Mouse (Mus musculus) lung, postnatal 0 days (tissue): ENCODE data around the gene Mmp17. TPM values are rescaled to one million over a fixed set of nuclear protein-coding genes. Genes with fewer than 3 reads are reported as not detected.

Experiments used
- ATAC-seq: fragments of 200-750 bp; cut with Nextera tagmentation; 2 replicates; pipeline ENCODE4 v1.8.0; 2017; ENCODE audit warnings: moderate library complexity
- DNase-seq: peaks from one replicate; pipeline ENCODE4 v3.0.0-alpha.2; 2016; ENCODE audit warnings: low spot score
- H3K27ac ChIP-seq: fragments of 300-500 bp; sonication (generic); 2 replicates; pipeline ENCODE4 v1.5.1; 2014; ENCODE audit warnings: antibody characterized with exemption, mild to moderate bottlenecking, low read length, mixed read lengths
- H3K27me3 ChIP-seq: fragments of 300-500 bp; sonication (generic); replicated peaks from 2 replicates; pipeline ENCODE4 v1.6.1; 2014; ENCODE audit warnings: low read length, mixed read lengths; ENCODE audit not compliant: insufficient read depth
- H3K36me3 ChIP-seq: fragments of 300-500 bp; sonication (generic); 2 replicates; pipeline ENCODE4 v1.6.1; 2014; ENCODE audit warnings: low read length, mixed read lengths; ENCODE audit not compliant: insufficient read depth
- H3K4me1 ChIP-seq: fragments of 300-500 bp; sonication (generic); 2 replicates; pipeline ENCODE4 v1.6.1; 2014; ENCODE audit warnings: antibody characterized with exemption, low read depth, low read length, mixed read lengths; ENCODE audit not compliant: insufficient read depth
- H3K4me2 ChIP-seq: fragments of 300-500 bp; sonication (generic); replicated peaks from 2 replicates; pipeline ENCODE4 v1.6.1; 2014; ENCODE audit warnings: low read depth, mild to moderate bottlenecking, low read length, moderate library complexity, mixed read lengths
- H3K4me3 ChIP-seq: fragments of 300-500 bp; sonication (generic); 2 replicates; pipeline ENCODE4 v1.5.1; 2014; ENCODE audit warnings: low read depth, low read length
- H3K9ac ChIP-seq: fragments of 300-500 bp; sonication (generic); replicated peaks from 2 replicates; pipeline ENCODE4 v1.6.1; 2014; ENCODE audit warnings: low read depth, mild to moderate bottlenecking
- H3K9me3 ChIP-seq: fragments of 300-500 bp; sonication (generic); 2 replicates; pipeline ENCODE4 v1.6.1; 2016; ENCODE audit warnings: low read length, mixed read lengths
- CTCF ChIP-seq: IDR thresholded peaks from 2 replicates; pipeline ENCODE4 v1.5.1; 2016; ENCODE audit warnings: antibody characterized with exemption, mild to moderate bottlenecking
- EP300 ChIP-seq: IDR thresholded peaks from 2 replicates; pipeline ENCODE4 v1.6.1; 2016; ENCODE audit warnings: antibody characterized with exemption, mild to moderate bottlenecking, control low read depth
- WGBS: fragments of 180-500 bp; shearing (Covaris S2); extraction: QIAGEN DNeasy Blood & Tissue Kit; methylation state at CpG from one replicate; pipeline ENCODE4 v1.1.7; 2014; 5-methylcytosine and 5-hydroxymethylcytosine counted together
- polyA plus RNA-seq: library from polyadenylated mRNA; unstranded; fragments of >200 nt; fragmentation: Nextera tagmentation; extraction: Ambion mirVana; gene quantifications from 2 replicates; pipeline ENCODE4 v1.2.1, GENCODE M21; 2015

Mmp17 gene
- polyA plus RNA-seq, 1 experiment from 2014 or later: 0.31 TPM

- 59% methylated on average over 9 of the region's 9 CpGs for WGBS
- Histone ChIP-seq H3K9me3 (no peaks in the 10 kb centered on the region), H3K27ac (no peak overlapping the region), H3K4me3 (no peak overlapping the region), H3K4me1 (no peaks in the 10 kb centered on the region), H3K4me2 (no peak overlapping the region), H3K36me3 (peaks cover 50% of the 10 kb centered on the region; the same call in 1 of the 2 replicates), H3K9ac (no peak overlapping the region), H3K27me3 (no peaks in the 10 kb centered on the region)
- ATAC-seq (no peak), DNase-seq (peak; percentile 23)
- TF ChIP-seq CTCF (no peak), EP300 (no peak)
These were observed 38.2 kb upstream of the Mmp17 start for GRCm38 (mm10) chr5:129545787-129546186.

- Histone ChIP-seq H3K4me1 (no peaks in the 10 kb centered on the region), H3K27ac (no peak overlapping the region), H3K4me3 (no peak overlapping the region), H3K9me3 (no peaks in the 10 kb centered on the region), H3K4me2 (no peak overlapping the region), H3K9ac (no peak overlapping the region), H3K27me3 (no peaks in the 10 kb centered on the region), H3K36me3 (peaks cover 59% of the 10 kb centered on the region)
- DNase-seq (no peak), ATAC-seq (no peak)
- TF ChIP-seq CTCF: no peak
- 93% methylated on average over 12 of the region's 12 CpGs for WGBS
These were observed 34.3 kb upstream of the Mmp17 start for GRCm38 (mm10) chr5:129549716-129550115.

- Histone ChIP-seq H3K9ac (no peak overlapping the region), H3K4me2 (no peak overlapping the region), H3K27me3 (no peaks in the 10 kb centered on the region), H3K9me3 (no peaks in the 10 kb centered on the region), H3K4me3 (no peak overlapping the region), H3K4me1 (no peaks in the 10 kb centered on the region), H3K27ac (no peak overlapping the region), H3K36me3 (peaks cover 57% of the 10 kb centered on the region)
- ATAC-seq (no peak), DNase-seq (no peak)
- TF ChIP-seq CTCF (no peak), EP300 (no peak)
- WGBS: 97% methylated on average over 6 of the region's 6 CpGs
These were observed 33.2 kb upstream of the Mmp17 start for GRCm38 (mm10) chr5:129550790-129551189.

- DNase-seq (no peak), ATAC-seq (no peak)
- H3K27me3 ChIP-seq: no peaks in the 10 kb centered on the region
- no peak overlapping the region for H3K9ac ChIP-seq
- H3K27ac ChIP-seq: no peak overlapping the region
- no peaks in the 10 kb centered on the region for H3K4me1 ChIP-seq
- 98% methylated on average over 2 of the region's 2 CpGs for whole genome bisulfite sequencing
- H3K9me3 ChIP-seq: no peaks in the 10 kb centered on the region
- no peak overlapping the region for H3K4me2 ChIP-seq
- TF ChIP-seq CTCF (no peak), EP300 (no peak)
- no peak overlapping the region for H3K4me3 ChIP-seq
- H3K36me3 ChIP-seq: peaks cover 64% of the 10 kb centered on the region
These were observed 32.0 kb upstream of the Mmp17 start for GRCm38 (mm10) chr5:129551991-129552390.

GRCm38 (mm10) chr5:129553642-129554041 lies 30.3 kb upstream of the Mmp17 start:
- Histone ChIP-seq H3K36me3 (peaks cover 55% of the 10 kb centered on the region), H3K9ac (no peak overlapping the region), H3K4me3 (no peak overlapping the region), H3K4me2 (no peak overlapping the region), H3K9me3 (no peaks in the 10 kb centered on the region), H3K27ac (no peak overlapping the region), H3K4me1 (no peaks in the 10 kb centered on the region), H3K27me3 (no peaks in the 10 kb centered on the region)
- DNase-seq: no peak
- ATAC-seq: no peak
- no peak for TF ChIP-seq EP300
- no peak for TF ChIP-seq CTCF
- 85% methylated on average over 6 of the region's 6 CpGs for WGBS

GRCm38 (mm10) chr5:129558591-129558990 lies 25.4 kb upstream of the Mmp17 start:
- TF ChIP-seq EP300: no peak
- no peak for TF ChIP-seq CTCF

GRCm38 (mm10) chr5:129559283-129559682 lies 24.7 kb upstream of the Mmp17 start:
- no peak overlapping the region for H3K4me3 ChIP-seq
- ATAC-seq (no peak), DNase-seq (no peak)
- no peak overlapping the region for H3K9ac ChIP-seq
- TF ChIP-seq EP300 (no peak), CTCF (no peak)
- no peaks in the 10 kb centered on the region for H3K9me3 ChIP-seq
- H3K27me3 ChIP-seq: no peaks in the 10 kb centered on the region
- 82% methylated on average over 11 of the region's 11 CpGs for WGBS
- H3K4me1 ChIP-seq: no peaks in the 10 kb centered on the region
- H3K36me3 ChIP-seq: peaks cover 53% of the 10 kb centered on the region; the same call in 1 of the 2 replicates
- no peak overlapping the region for H3K27ac ChIP-seq
- H3K4me2 ChIP-seq: no peak overlapping the region

More at GRCm38 (mm10) chr5:129558591-129558990, 25.4 kb upstream of the Mmp17 start:
- H3K4me3 ChIP-seq: no peak overlapping the region
- no peaks in the 10 kb centered on the region for H3K9me3 ChIP-seq
- H3K9ac ChIP-seq: no peak overlapping the region
- ATAC-seq (no peak), DNase-seq (no peak)
- WGBS: 76% methylated on average over 5 of the region's 5 CpGs
- peaks cover 56% of the 10 kb centered on the region; the same call in 1 of the 2 replicates for H3K36me3 ChIP-seq
- H3K27ac ChIP-seq: no peak overlapping the region
- H3K4me1 ChIP-seq: no peaks in the 10 kb centered on the region
- no peaks in the 10 kb centered on the region for H3K27me3 ChIP-seq
- H3K4me2 ChIP-seq: no peak overlapping the region
